Mouse (Mus musculus): ENCODE measurements around the gene Rprml.

Gene Rprml

GRCm38 (mm10) chr11:103649301-103649982 lies at the start of gene Rprml:
TSS of gene Rprml (plus strand) at chr11:103649570.
- DNase-seq (ENCODE audit: low read depth): no peak

GRCm38 (mm10) chr11:103606611-103607010 lies 42.8 kb upstream of the Rprml start:
- no peak for DNase-seq (ENCODE audit: low read depth)

GRCm38 (mm10) chr11:103610772-103611171 lies 38.6 kb upstream of the Rprml start:
- DNase-seq (ENCODE audit: low read depth): no peak

GRCm38 (mm10) chr11:103621040-103621439 lies 28.3 kb upstream of the Rprml start, which contains the start of gene Gm884:
TSS of gene Gm884 (minus strand) at chr11:103621140.
- DNase-seq (ENCODE audit: low read depth): no peak

GRCm38 (mm10) chr11:103627453-103627852 lies 21.9 kb upstream of the Rprml start:
- no peak for DNase-seq (ENCODE audit: low read depth)

GRCm38 (mm10) chr11:103634806-103635205 lies 14.6 kb upstream of the Rprml start:
- DNase-seq (ENCODE audit: low read depth): no peak

- DNase-seq (ENCODE audit: low read depth): no peak
Measured at GRCm38 (mm10) chr11:103635481-103635880, 13.9 kb upstream of the Rprml start.

- no peak for DNase-seq (ENCODE audit: low read depth)
Measured at GRCm38 (mm10) chr11:103636261-103636660, 13.1 kb upstream of the Rprml start.

- DNase-seq (ENCODE audit: low read depth): no peak
Measured at GRCm38 (mm10) chr11:103638790-103639189, 10.6 kb upstream of the Rprml start, which contains the start of gene Lyzl6. TSS of gene Lyzl6 (minus strand) at chr11:103638890.

- peak; percentile 39 for DNase-seq (ENCODE audit: low read depth)
Measured at GRCm38 (mm10) chr11:103639407-103639946, 9.9 kb upstream of the Rprml start.

- DNase-seq (ENCODE audit: low read depth): no peak
Measured at GRCm38 (mm10) chr11:103643211-103643610, 6.2 kb upstream of the Rprml start.

- no peak for DNase-seq (ENCODE audit: low read depth)
Measured at GRCm38 (mm10) chr11:103645731-103646130, 3.6 kb upstream of the Rprml start.

GRCm38 (mm10) chr11:103646301-103646700 lies 3.1 kb upstream of the Rprml start:
- DNase-seq (ENCODE audit: low read depth): no peak

- no peak for DNase-seq (ENCODE audit: low read depth)
Measured at GRCm38 (mm10) chr11:103647921-103648620, 1.3 kb upstream of the Rprml start.

- no peak for DNase-seq (ENCODE audit: low read depth)
Measured at GRCm38 (mm10) chr11:103648656-103649055, 714 bp upstream of the Rprml start.

- no peak for DNase-seq (ENCODE audit: low read depth)
Measured at GRCm38 (mm10) chr11:103649983-103650493, 668 bp downstream of the Rprml start.

GRCm38 (mm10) chr11:103651426-103651825 lies 2.1 kb downstream of the Rprml start:
- DNase-seq (ENCODE audit: low read depth): no peak

- DNase-seq (ENCODE audit: low read depth): no peak
Measured at GRCm38 (mm10) chr11:103653359-103653965, 4.1 kb downstream of the Rprml start.

- DNase-seq (ENCODE audit: low read depth): no peak
Measured at GRCm38 (mm10) chr11:103656520-103656919, 7.2 kb downstream of the Rprml start.

- no peak for DNase-seq (ENCODE audit: low read depth)
Measured at GRCm38 (mm10) chr11:103658189-103658588, 8.8 kb downstream of the Rprml start.

- DNase-seq (ENCODE audit: low read depth): no peak
Measured at GRCm38 (mm10) chr11:103661863-103662262, 12.5 kb downstream of the Rprml start.

- DNase-seq (ENCODE audit: low read depth): no peak
Measured at GRCm38 (mm10) chr11:103662546-103662945, 13.2 kb downstream of the Rprml start.
